Mouse (Mus musculus): ENCODE data around the gene Sh3bp2. TPM values are rescaled to one million over a fixed set of nuclear protein-coding genes. Genes with fewer than 3 reads are reported as not detected.

The Sh3bp2 gene
- total RNA-seq, 2 experiments from 2014 or later: 3.8 to 5.5 TPM

GRCm38 (mm10) chr5:34593202-34593727 lies 67.6 kb downstream of the Sh3bp2 start:
- no peak for DNase-seq
- intact Hi-C loops (cut with DNase I): no loop called here

- intact Hi-C loops (cut with DNase I): no loop called here
- DNase-seq: no peak
These were observed 78.9 kb downstream of the Sh3bp2 start for GRCm38 (mm10) chr5:34604576-34604975.

- intact Hi-C loops (cut with DNase I): no loop called here
These were observed 81.7 kb downstream of the Sh3bp2 start for GRCm38 (mm10) chr5:34607100-34607880.

GRCm38 (mm10) chr5:34608226-34608625 lies 82.6 kb downstream of the Sh3bp2 start:
- DNase-seq: no peak
- intact Hi-C loops (cut with DNase I): no loop called here

More at GRCm38 (mm10) chr5:34607100-34607880, 81.7 kb downstream of the Sh3bp2 start:
- DNase-seq: no peak

- intact Hi-C loops (cut with DNase I): no loop called here
- DNase-seq: no peak
These were observed 84.3 kb downstream of the Sh3bp2 start for GRCm38 (mm10) chr5:34609966-34610365.

Small RNAs within 50 kb of the gene (microRNA-seq; reads per million reads assigned to microRNA genes)
- 2.7 to 6.5 reads per million in 2 experiments for gene Mir7036b (ENCODE audit: borderline number of aligned reads in 2 of 2)

Other genes starting within 250 kb of the Sh3bp2 start
- gene Zfyve28, start 237.4 kb upstream of the Sh3bp2 start, total RNA-seq (2021): under 1 TPM; 0.68 to 0.83 TPM
- gene Cfap99, start 237.2 kb upstream of the Sh3bp2 start, total RNA-seq (2021): not detected
- gene Rnf4, start 189.5 kb upstream of the Sh3bp2 start, total RNA-seq (2021): 10 to 100 TPM; 31.0 to 31.7 TPM
- gene Fam193a, start 155.9 kb upstream of the Sh3bp2 start, total RNA-seq (2021): 10 to 100 TPM; 23.7 TPM
- 1 to 10 TPM; 5.5 to 6.7 TPM for gene Tnip2, start 11.8 kb upstream of the Sh3bp2 start, total RNA-seq (2021)
- 100 to 1,000 TPM; 128 to 131 TPM for gene Add1, start 47.8 kb downstream of the Sh3bp2 start, total RNA-seq (2021)
- gene Mfsd10, start 111.4 kb downstream of the Sh3bp2 start, total RNA-seq (2021): 1 to 10 TPM; 7.5 to 9.7 TPM
- gene Nop14, start 134.3 kb downstream of the Sh3bp2 start, total RNA-seq (2021): 10 to 100 TPM; 14.1 to 14.3 TPM
- gene Grk4, start 134.5 kb downstream of the Sh3bp2 start, total RNA-seq (2021): under 1 TPM; 0.73 to 0.78 TPM
- gene Htt, start 235.9 kb downstream of the Sh3bp2 start, total RNA-seq (2021): 10 to 100 TPM; 12.0 to 12.1 TPM

All from heart, postnatal 36 days (tissue).